Mouse (Mus musculus) ES-E14 (cell line): ENCODE data around the gene Gm826. TPM values are rescaled to one million over a fixed set of nuclear protein-coding genes. Genes with fewer than 3 reads are reported as not detected.

Source experiments
- DNase-seq: peaks from one replicate; pipeline ENCODE4 v3.0.0-alpha.2; 2013; ENCODE audit warnings: low read depth, low spot score
- H3K27ac ChIP-seq: 2 replicates; pipeline ENCODE4 v1.5.1; 2012; ENCODE audit warnings: low read depth, mild to moderate bottlenecking, low read length, moderate library complexity, mixed read lengths; ENCODE audit not compliant: poor library complexity, insufficient read depth, severe bottlenecking
- H3K36me3 ChIP-seq: 2 replicates; pipeline ENCODE4 v1.6.1; 2012; ENCODE audit warnings: mild to moderate bottlenecking, low read length, moderate library complexity, mixed read lengths; ENCODE audit not compliant: control insufficient read depth, poor library complexity, insufficient read depth, severe bottlenecking
- H3K4me1 ChIP-seq, 2 experiments: fragments of 150-350 bp in 1 of 2; sonication (generic) in 1 of 2; 2 replicates each; pipeline ENCODE4 v1.6.1; 2012; ENCODE audit warnings: low read length in 2 of 2, mild to moderate bottlenecking in 1 of 2, mixed read lengths in 1 of 2; ENCODE audit not compliant: control insufficient read depth in 2 of 2, insufficient read depth in 2 of 2, poor library complexity in 1 of 2
- H3K4me3 ChIP-seq, 2 experiments: fragments of 150-350 bp in 1 of 2; sonication (generic) in 1 of 2; 2 replicates each; pipeline ENCODE4 v1.5.1; 2012; ENCODE audit warnings: low read length in 2 of 2, low read depth in 1 of 2, mild to moderate bottlenecking in 1 of 2, mixed read lengths in 1 of 2; ENCODE audit not compliant: insufficient read depth in 1 of 2, poor library complexity in 1 of 2, severe bottlenecking in 1 of 2
- H3K9ac ChIP-seq: 2 replicates; pipeline ENCODE4 v1.6.1; 2012; ENCODE audit warnings: low read depth, mild to moderate bottlenecking, low read length, mixed read lengths; ENCODE audit not compliant: poor library complexity, insufficient read depth, severe bottlenecking
- H3K9me3 ChIP-seq: fragments of 150-350 bp; sonication (generic); 2 replicates; pipeline ENCODE4 v1.6.1; 2012; ENCODE audit warnings: low read depth, mild to moderate bottlenecking, low read length; ENCODE audit not compliant: control insufficient read depth, insufficient read depth
- CHD2 ChIP-seq: IDR thresholded peaks from 2 replicates; pipeline ENCODE4 v1.6.1; 2014; ENCODE audit warnings: mild to moderate bottlenecking, low read depth, low read length, inconsistent platforms
- HCFC1 ChIP-seq: IDR thresholded peaks from 2 replicates; pipeline ENCODE4 v1.6.1; 2012; ENCODE audit warnings: low read length, inconsistent platforms, borderline replicate concordance; ENCODE audit not compliant: insufficient read depth
- MAFK ChIP-seq: IDR thresholded peaks from 2 replicates; pipeline ENCODE4 v1.6.1; 2014; ENCODE audit warnings: mild to moderate bottlenecking, low read depth, low read length, inconsistent platforms; ENCODE audit not compliant: insufficient read depth
- ZC3H11A ChIP-seq: IDR thresholded peaks from 2 replicates; pipeline ENCODE4 v1.6.1; 2012; ENCODE audit warnings: low read depth, mild to moderate bottlenecking, inconsistent platforms, low read length, borderline replicate concordance
- ZNF384 ChIP-seq: IDR thresholded peaks from 2 replicates; pipeline ENCODE4 v1.6.1; 2012; ENCODE audit warnings: low read depth, low read length, inconsistent platforms
- in situ Hi-C, 2 experiments: fragments of 600-800 bp; cut with MboI; formaldehyde crosslinking; loops; one replicate each; pipeline ENCODE4 v1.15.1; 2025; ENCODE audit warnings: low sequenced_read_pairs in 2 of 2, inconsistent platforms in 1 of 2; ENCODE audit not compliant: unreplicated experiment in 2 of 2
- total RNA-seq: library from RNA; depleted of rRNA; stranded (reverse); fragments of 300-350 nt; gene quantifications from 2 replicates; pipeline ENCODE4 v1.2.3, GENCODE M21; 2012; rRNA removed

Gene Gm826
- total RNA-seq, 1 experiment = not detected

DNA sequence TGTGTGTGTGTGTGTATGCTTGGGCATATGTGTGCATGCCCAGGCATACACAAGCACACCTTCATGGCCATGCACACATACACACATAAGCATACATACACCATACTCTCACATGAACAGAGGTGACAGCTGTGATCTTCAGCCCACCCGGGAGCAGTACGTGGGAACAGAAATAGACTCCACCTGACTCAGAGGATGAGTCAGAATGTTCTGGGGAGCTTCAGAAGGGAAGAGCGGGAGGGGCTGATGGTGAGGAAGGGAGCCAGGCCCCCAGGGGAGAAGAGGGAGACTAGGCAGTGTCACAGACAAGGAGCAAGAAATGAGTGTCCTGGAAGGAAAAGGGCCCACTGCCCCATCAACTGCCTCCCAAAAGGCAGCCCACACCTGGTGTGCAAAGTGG is 72.4 kb downstream of the Gm826 start:
- H3K9ac ChIP-seq = no peak overlapping the region
- DNase-seq = no peak

More for the DNA sequence above, 72.4 kb downstream of the Gm826 start:
- Histone ChIP-seq H3K9me3 (no peaks in the 10 kb centered on the region), H3K4me1 (no peaks in the 10 kb centered on the region), H3K4me3 (no peak overlapping the region), H3K27ac (no peak overlapping the region), H3K36me3 (no peaks in the 10 kb centered on the region)
- TF ChIP-seq HCFC1 = no peak
- TF ChIP-seq MAFK = no peak
- TF ChIP-seq ZC3H11A = no peak
- no peak for TF ChIP-seq ZNF384
- TF ChIP-seq CHD2 = no peak
- in situ Hi-C loops = no loop called here

Other genes starting within 250 kb of the Gm826 start
- gene Mafb, start 32.9 kb upstream of the Gm826 start, total RNA-seq = 0.21 and 0.45 TPM in 2 replicates